Mouse (Mus musculus): ENCODE results near the gene Tmem170b.

The Tmem170b gene

DNA sequence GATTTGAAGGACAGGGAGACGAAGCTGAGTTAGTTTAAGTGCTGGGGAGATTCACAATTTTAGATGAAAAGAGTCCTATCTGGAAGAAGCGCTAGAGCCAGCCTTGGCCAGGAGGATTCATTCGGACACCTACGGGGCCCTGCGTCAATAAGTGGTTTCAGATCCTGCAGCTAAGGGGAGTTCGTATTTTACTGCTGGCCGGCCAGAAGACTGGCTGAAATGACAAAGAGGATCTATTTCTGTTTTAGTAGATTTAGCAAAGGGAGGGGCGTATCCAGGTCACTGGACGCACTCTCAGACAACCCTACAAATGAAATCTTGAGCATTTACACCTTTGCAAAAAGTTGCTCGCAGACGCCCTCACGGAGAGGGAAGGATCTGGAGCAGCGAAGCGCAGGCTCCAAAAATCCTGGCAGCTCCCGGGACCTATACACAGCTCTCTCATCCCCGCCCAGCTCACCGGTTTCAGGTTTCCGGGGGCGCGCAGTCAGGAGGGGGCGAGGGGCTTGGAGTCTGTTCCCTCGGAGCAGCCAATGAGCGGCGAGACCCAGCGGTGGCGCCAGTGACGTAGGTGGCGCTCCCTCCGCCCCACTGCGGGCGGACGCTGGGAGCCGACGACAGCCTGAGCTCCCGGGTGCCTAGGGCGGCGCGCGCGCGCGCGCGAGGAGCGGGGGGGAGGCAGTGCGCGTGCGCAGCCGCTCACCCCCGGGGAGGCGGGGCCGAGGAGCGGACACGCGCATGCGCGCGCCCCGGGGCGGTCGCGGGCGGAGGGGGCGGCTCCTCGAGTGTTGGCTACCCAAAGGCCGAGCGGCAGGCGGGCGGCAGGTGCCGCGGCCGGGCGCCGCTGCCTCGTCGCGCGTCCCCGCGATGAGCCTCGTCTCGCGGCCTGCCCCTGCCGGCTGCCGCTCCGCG lies at the start of gene Tmem170b:
TSS of gene Tmem170b (plus strand) at position 809 of the 912 bp plus-strand sequence.
- peak; percentile 98 for DNase-seq (ENCODE audit: low spot score)

DNA sequence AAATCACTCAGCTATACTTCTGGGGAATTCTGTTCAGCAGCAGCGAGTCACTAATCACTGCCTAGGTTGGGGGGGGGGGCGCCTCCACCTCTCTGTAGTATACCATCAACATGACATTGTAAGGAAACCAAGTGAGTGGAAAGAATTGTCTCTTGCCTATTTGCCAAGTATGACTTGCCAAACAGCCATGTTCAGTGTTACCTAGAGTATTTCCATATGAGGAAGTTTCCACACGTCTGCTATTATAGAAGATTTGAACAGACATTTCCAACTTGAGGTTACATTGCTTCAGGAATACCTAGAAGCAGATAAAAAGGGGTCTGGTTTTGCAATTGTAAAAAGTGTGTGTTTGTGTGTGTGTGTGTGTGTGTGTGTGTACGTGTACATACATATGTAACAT lies 44.7 kb upstream of the Tmem170b start:
- no peak for DNase-seq (ENCODE audit: low spot score)

DNA sequence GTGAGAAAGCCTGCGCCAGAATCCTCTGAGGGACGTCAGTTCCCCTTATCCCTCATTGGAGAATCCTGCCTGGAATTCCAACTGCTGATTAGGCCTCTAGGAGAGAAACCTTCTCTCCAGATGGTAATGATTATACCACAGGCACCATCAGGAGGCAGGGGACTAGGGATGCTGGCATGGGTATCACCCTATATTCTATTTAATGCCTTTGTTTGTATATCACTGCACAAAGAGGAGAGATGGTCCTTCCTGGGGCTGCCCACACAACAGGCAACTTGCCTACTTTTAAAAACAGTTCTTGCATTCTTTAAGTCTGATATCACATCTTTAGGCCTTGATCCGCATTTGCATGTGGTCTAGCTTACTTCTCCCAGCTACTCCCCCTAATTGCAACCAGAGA lies 37.3 kb upstream of the Tmem170b start:
- no peak for DNase-seq (ENCODE audit: low spot score)

DNA sequence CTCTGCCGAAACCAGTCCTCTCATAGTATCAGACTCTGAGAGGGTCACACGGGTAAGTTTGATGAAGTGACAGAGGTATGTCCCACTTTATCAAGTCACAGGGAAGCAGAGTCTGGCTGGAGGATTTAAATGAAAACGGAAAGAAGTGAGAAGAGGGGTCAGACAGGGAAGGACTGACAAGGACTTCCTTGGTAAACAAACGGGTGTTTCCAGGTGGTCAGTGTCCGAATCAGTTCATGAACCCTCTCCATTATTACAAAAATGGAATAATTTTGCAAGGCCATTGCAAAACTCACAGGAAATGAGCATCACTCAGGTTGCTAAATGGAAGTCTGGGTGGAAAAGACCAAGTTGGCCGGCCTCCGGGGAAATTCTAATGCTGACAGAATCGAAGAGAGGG lies 36.8 kb upstream of the Tmem170b start:
- DNase-seq (ENCODE audit: low spot score), result peak; percentile 57

DNA sequence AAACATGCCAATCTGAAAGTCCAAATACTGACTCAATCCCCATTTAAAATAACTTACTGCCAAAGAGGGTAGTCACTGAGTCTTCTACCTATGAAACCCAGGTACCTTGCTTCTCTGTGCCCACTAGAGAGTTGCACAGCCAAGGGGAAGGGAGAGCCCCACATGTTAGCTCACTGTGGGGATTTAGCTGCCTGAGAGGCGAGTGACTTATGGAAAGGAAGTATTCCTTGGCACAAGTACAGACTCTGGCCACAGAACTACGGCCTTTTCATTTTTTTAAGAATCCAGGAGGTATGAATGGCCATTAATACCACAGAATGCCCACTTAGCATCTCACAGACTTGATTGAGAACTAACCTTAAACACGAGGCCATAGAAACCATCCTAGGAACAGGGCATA lies 35.9 kb upstream of the Tmem170b start:
- no peak for DNase-seq (ENCODE audit: low spot score)

DNA sequence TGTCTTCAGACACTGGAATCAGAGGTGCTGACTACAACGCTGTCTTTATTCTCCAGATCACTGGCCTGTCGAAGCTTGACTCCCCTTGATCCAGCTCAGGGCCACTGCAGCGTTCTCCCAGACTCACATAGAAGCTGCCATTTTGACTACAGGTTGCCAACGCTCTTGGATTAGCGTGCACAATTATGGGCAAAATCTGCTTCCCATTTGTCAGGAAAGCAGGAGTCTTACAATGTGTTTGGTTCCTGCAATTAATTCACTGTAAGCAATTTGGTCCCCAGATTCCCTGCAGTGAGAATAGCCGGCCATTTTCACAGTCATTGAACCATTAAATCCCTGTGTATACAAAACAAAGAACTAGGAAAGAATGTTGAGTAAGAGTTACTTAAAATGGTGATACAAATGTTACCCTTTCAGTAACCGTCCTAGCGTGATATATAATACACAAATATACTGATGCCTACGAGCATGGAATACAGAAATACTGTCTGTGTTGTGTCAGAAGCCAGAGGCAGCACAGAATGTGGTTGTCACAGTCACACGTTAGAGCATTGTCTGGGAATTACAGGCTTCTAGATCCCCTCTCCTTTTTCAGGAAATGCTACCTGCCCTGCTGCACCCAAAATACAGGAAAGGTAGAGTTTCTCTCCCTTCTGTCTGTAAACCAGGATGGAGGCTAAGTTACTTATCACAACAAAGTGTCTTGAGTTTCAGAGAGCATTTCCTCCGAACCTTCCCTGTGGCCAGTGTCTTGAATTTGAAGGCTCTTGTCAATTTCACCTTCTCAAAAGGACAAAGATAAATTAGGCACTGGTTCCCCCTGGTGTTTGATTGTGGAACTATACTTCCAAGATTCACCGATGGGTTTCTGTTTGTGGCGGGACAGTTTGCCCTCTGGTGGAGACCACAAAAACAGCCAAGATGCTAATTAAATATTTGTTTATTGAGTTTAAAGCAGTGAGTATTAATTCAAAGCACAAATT lies 34.0 kb upstream of the Tmem170b start:
- DNase-seq (ENCODE audit: low spot score), result peak; percentile 95

DNA sequence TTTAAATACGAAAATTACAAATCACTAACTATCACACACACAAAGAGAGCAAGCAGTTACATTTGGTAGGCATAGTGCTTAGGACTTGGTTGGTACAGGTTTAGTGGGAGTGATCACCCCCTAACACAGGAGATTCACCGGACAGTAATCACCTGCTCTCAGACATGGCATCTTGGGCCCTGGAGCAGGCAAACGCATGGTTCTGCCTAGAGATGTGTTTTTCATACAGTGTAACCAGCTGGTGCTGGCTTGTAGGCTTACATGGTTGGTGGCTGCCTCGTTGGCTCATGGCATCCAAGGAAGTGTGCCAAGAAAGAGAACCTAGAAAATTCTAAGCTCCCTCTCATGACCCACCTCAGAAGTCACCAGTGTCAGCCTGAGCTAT lies 33.4 kb upstream of the Tmem170b start:
- DNase-seq (ENCODE audit: low spot score), result no peak

DNA sequence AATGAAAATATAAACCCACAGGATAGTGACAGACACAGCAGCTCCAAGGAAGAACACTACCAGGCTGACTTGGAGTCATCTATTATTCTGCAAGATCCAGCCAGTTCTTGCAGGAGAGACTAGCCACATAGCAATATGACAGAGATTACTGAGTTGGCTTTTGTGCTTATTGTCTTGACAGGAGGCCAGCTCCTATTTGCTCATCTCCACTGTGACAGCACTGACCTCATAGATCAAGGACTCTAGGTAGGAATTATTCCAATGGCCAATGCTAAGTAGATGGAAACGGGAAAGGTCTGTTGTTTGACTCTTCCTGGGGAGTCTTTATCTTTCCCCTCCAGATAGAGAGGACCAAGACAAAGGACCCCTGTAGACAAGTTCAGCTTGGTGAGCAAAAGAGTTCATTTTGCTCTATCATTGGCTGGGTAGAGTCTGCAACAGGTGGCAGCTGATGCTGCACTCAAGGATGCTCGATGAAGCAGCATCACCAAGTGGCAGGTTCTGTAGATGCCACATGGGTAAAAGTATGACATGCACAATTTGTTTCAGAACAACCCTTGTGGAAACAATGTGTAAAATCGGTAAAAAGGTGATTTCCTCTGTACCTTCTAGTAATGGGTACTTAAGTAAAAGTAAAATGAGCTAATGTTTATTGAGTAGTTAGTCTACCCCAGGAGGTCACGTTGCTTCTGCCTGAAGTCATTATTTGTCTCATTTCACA lies 32.4 kb upstream of the Tmem170b start:
- no peak for DNase-seq (ENCODE audit: low spot score)

DNA sequence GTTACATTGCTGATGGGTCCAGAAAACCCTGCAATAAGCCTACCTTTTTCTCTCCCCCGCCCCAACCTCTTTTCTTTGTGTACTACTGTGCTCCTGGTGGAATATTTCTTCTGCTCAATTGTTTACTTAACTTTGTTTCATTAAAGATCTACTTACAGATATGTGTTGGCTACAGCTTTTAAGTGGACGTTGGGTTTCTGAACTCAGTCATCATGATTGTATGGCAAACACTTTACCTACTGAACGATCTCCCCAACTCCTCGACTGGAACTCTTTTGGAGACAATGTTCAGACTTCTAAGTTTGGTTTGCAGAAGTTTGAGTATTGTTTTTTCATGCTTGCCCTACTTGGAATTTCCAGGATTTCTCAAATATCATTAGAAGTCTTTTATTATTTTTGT lies 24.6 kb upstream of the Tmem170b start:
- DNase-seq (ENCODE audit: low spot score), result no peak

DNA sequence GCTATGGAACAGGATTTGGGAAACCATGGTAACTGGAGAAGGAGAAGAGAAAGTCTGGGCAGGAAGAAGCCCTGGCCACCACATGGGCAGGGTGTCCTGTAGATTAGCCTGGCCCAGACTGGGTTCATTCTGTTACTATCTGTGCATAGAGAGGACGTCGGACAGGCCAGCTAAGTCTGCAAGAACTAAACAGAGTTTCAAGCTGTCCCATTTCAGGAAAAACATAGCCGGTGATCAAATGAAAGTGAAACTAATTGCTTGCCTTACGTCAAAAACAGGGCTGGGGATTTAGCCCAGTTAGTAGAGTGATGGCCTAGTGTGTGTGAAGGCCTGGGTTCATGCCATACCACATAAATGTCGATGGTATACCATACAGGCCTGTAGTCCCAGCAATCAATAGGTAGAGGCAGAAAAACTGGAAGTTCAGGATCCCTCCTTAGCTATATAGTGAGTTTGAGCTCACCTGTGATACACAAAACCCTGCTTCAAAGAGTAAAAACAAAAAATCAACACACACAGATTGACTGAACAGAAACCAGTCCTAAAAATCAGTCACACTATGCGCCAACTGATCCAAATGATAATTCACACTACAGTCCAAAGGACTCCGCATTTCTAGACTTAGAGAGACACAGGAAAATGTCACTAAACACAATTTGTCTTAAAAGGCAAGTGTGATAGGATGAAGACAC lies 21.9 kb upstream of the Tmem170b start:
- DNase-seq (ENCODE audit: low spot score), result no peak

DNA sequence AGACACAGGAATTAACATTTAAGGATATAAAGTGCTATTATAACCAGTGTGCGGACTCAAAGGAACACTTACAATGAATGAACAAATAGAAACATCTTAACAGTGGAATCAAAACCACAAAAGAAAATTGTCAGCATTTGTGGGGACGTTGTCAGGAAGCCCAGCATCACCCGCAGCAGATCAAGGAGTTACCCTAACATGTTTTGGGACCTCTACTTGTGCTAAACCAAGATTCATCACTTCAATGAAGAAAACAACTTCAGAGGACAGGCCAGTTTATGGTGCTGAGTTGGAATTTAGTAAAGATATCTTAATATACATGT lies 21.4 kb upstream of the Tmem170b start:
- no peak for DNase-seq (ENCODE audit: low spot score)

DNA sequence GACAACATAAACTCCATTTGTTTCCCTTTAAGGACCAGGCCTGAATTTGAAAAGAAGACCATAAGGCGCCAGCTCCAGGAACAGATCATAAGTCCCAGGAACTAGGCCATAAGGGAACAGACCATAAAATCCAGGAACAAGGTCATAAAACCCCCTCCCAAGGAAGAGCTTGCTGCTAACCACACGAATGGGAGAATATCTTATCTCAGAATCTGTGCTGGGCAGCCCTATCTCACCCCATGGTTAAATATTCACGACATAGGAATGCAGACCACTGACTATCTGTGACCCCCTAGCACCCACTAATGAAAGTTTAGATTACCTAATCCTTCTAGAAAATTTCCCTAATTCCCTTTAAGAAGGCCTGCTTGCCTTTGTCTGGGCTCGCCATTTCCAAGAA lies 20.8 kb upstream of the Tmem170b start:
- DNase-seq (ENCODE audit: low spot score), result no peak

DNA sequence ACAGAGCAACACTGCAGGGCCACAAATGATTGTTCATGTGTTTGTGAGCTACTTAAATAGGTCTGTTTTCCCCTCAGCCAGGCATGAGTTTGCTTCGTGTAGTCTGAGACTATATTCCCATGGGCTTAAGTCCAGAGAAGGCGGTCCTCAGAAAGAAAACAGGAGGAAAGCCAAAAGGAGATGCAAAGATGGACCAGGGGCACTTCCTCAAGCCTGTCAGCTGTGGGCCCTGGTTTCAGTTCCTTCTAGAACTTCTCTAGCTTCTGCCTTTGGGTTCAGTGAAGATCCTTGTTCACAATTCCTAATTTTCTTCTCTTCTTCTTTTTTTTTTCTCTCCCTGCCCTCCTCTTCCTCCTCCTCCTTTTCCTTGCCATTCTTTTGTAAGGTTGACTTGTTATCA lies 9.0 kb upstream of the Tmem170b start:
- DNase-seq (ENCODE audit: low spot score), result no peak

DNA sequence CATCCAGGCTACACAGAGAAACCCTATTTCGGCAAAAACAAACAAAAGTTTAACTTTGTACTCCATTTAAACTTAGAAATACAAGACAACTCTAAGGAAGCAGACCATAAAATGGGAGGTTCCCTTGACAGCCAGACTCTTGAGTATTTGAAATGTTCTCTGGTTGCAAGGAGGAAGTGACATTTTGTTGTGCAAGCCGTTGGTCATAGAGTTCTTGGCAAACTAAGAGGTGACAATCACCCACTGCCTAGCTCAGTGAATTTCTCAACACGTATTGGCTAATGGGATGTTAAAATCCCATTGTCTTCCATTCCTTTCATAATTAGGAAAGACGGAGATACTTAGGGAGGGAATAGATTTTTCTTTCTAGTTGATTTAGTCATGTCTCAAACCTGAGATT lies 5.7 kb upstream of the Tmem170b start:
- DNase-seq (ENCODE audit: low spot score), result peak; percentile 79

DNA sequence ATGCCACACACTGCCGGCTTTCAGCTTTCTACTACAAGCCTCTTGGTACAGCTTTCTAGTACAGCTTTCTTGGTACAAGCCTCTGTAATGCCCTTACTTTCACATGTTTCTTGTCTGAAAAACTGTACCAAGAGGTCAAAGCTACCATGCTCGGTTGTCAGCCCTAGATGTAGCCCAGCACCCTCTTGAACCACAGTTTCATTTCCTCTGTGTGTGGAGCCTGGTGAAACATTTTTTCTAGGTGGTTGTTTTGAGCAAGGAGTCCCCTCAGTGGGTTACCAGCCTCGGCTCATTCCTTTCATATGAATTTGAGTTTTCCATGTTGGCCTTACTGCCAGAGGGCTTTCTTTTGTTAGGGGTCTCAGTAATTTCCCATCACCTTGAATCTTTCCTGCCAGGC lies 4.7 kb upstream of the Tmem170b start:
- DNase-seq (ENCODE audit: low spot score), result no peak

DNA sequence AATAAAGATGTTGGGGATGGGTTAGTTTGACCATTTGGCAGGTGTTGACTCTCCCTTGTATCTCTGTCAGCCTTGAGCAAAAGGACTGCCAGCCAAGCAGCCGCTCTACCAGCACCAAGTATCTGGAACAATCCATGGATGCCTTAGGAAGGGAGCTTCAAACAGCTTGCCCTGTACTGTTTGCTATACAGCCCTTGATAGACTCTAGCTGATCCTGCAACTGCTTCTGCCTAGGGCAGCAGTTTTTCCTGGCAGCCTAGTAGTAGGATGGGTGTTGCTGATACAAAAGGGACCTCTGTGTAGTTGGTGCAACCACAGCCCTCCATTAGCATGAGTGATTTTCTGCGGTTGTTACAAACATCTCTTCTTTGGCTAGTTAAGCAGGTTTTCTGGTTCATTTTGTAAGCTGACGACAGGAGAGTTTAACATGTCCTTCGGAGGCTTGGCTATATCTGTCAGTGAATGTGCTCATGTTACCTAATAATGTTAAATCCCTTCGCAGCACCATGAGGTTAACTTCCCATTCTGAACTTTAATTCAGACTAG lies 1.7 kb upstream of the Tmem170b start:
- no peak for DNase-seq (ENCODE audit: low spot score)

DNA sequence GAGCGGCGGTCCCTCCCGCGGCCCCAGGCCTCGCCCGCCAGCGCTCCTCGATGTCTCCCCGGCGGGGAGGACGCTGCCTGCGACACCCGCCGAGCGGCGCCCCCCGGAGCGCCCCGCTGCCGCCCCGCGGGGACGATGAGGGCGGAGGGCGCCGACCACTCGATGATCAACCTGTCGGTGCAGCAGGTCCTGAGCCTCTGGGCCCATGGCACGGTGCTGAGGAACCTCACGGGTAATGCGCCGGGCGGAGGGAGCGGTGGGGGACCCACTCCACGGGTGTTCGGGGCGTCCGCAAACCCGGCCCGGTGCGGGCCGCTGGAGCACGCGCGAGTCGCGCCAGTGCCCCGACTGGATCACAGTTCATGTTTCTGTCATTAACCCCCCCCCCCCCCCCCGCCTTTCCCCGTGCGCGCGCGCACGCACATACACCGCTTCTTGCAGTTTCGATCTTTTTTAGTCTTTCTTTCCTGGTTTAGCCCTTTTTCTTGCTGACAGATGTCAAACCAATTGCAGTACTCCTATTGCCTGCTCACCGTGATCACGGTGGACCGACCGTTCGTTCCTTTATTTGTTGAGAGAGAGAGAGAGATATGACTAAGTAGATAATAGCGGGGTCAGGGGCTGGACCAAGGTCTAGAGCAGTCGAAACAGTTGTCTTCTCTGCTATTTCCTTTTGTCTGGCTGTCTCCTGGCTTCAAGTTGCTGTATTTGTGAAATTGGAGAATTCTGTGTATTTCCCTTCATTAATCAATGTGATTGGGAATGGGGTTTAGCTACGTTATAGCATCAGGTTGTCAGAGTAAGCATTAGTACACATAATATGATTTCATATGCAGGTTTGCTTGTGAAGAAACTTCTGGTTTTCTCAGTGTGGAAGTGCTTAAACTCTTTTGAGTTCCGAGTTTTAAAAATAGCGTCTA lies 634 bp downstream of the Tmem170b start:
- no peak for DNase-seq (ENCODE audit: low spot score)

DNA sequence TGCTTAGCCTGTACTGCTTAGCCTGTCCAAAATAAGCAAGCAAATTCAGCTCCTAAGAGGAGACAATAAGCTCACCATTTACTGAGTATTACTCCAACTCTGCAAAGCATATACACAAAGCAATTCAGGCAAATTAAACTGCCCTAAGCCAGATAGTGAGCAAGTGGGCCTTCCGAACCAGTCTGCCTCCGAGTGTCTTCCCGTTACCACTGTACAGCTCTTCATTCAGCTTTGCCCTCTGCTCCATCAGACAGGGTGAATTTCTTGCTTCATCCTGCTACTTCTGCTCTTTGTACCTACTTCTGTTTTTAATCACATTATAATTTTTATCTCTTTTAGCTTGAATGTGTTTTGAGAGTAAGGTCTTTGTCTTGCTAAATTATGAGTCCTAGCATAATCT lies 1.9 kb downstream of the Tmem170b start:
- DNase-seq (ENCODE audit: low spot score), result no peak

DNA sequence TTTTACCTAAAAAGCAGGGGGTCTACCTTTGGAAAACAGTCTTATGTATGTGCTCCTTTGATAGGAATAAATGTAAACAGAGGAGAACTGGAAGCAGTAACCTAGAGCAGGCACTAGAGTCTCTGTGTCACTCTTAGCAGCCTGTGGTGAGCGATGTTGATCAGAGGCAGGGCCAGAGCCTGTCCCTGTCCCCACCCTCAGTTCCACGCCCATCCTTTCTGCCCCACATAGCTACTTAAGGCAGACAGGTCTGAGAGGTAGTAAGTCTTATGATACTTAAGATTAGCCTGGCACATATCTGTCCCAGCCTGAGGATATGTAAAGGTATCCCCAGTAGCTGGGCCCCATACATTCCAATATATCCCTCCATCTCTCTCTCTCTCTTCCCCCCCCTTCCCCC lies 2.9 kb downstream of the Tmem170b start:
- DNase-seq (ENCODE audit: low spot score), result no peak

DNA sequence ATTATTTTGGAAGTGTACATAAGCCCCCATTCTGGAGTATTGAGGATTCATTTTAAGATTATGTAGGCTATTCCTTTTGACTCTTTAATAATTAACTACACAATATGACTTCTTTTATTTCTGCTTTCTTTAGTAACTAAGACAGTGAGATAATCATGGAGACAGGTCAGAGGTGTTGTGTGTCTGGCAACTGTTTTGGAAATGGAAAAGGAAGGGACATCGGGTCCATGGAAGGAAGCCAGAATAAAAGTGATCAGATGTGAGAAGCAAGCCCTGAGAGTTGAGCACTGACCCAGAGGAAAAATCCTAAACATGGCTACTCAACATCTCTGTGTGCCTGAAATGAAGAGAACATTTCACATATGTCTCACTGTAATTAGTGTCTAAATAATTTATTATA lies 5.3 kb downstream of the Tmem170b start:
- no peak for DNase-seq (ENCODE audit: low spot score)

All from lung, postnatal 25 days (tissue).